10 mouse cellular contexts compared by ENCODE assay signal in the genomic region with DNA sequence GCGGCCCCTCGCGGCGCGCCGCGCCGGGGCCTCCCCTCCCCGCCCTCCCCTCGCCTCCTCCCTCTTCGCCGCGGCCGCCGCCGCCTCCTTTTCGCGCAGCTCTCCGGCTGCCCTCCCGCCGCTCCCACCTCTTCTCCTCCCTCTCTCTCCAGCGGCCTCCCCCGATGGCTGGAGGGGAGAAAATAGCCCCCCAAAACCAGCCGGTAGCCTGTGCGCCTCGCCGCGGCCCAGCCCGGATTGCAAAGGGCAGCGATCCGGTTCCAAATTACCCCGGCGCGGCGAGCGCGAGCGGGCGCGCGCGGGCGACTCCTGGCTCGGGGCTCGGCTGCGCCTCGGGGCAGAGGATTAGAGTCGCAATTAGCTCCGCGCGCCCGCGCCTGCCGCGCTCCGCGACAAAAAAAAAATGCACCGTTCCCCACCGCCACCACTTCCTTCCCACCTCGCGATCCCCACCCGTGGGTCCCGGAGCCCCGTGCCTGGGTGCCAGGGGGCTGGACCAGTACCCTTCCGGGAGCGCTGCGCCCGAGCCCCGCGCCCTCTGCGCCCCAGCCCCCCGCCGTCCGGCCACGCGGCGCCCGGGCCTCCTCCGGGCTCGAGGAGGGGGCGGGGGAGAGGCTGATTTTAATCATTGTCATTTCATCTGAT. TPM values are rescaled to one million over a fixed set of nuclear protein-coding genes. Genes with fewer than 3 reads are reported as not detected.
DNase-seq lines count a peak whose midpoint lies in the region; ATAC-seq and TF ChIP-seq lines count a peak whose summit lies in the region.
"Had no signal": no experiment of that assay in that cellular context is flagged by ENCODE, and none has a peak within 500 bp of the region (broad histone marks: within the 10 kb centered on the region; RNA-seq: fewer than 3 reads in every experiment).

No protein-coding gene starts in this region.

- H3K27ac ChIP-seq in hindbrain, postnatal 0 days: peak overlapping the region; percentile 98
- H3K27ac ChIP-seq in limb, embryonic 14.5 days (replicated peaks; ENCODE audit: low read depth, low read length): peak overlapping the region; percentile 99
- H3K27ac ChIP-seq: macrophage had no signal

- WGBS in hindbrain, postnatal 0 days: 0% methylated on average over 34 of the region's 81 CpGs
- 2% methylated on average over 20 of the region's 81 CpGs for WGBS in limb, embryonic 14.5 days

- no peak for TF ChIP-seq CTCF in hindbrain, postnatal 0 days (IDR thresholded peaks at IDR 0.05; ENCODE audit: low read depth)

- TF ChIP-seq POLR2A in limb, embryonic 14.5 days (IDR thresholded peaks at IDR 0.05; ENCODE audit: borderline replicate concordance, extremely low read depth, insufficient read depth, insufficient read length): peak; percentile 16; the same call in 1 of the 2 replicates

- no peaks in the 10 kb centered on the region for H3K36me3 ChIP-seq in hindbrain, postnatal 0 days (ENCODE audit: insufficient read depth, low read length)
- peaks cover 16% of the 10 kb centered on the region for H3K36me3 ChIP-seq in limb, embryonic 14.5 days (ENCODE audit: control insufficient read depth, insufficient read depth, low read length)
- H3K36me3 ChIP-seq: G1E had no signal

- no peaks in the 10 kb centered on the region for H3K4me1 ChIP-seq in hindbrain, postnatal 0 days (ENCODE audit: insufficient read depth, low read length)
- H3K4me1 ChIP-seq in limb, embryonic 14.5 days (ENCODE audit: control insufficient read depth, insufficient read depth, low read length): peaks cover 13% of the 10 kb centered on the region

- peak; percentile 49 for ATAC-seq in hindbrain, postnatal 0 days
- peak; percentile 24 for ATAC-seq in limb, embryonic 14.5 days (ENCODE audit: low FRiP score, low read depth)

- H3K27me3 ChIP-seq in hindbrain, postnatal 0 days (ENCODE audit: insufficient read depth, low read length): no peaks in the 10 kb centered on the region
- no peaks in the 10 kb centered on the region for H3K27me3 ChIP-seq in limb, embryonic 14.5 days (ENCODE audit: control insufficient read depth, insufficient read depth, low read length)

- peak overlapping the region; percentile 83 for H3K4me3 ChIP-seq in hindbrain, postnatal 0 days (ENCODE audit: low read length)
- peak overlapping the region; percentile 81 for H3K4me3 ChIP-seq in limb, embryonic 14.5 days (replicated peaks; ENCODE audit: low read length)

- H3K9me3 ChIP-seq in hindbrain, postnatal 0 days (ENCODE audit: low read length): no peaks in the 10 kb centered on the region
- H3K9me3 ChIP-seq in limb, embryonic 14.5 days (ENCODE audit: control insufficient read depth, low read length): no peaks in the 10 kb centered on the region

- H3K9ac ChIP-seq in hindbrain, postnatal 0 days (replicated peaks; ENCODE audit: low read length): peak overlapping the region; percentile 94
- peak overlapping the region; percentile 96 for H3K9ac ChIP-seq in limb, embryonic 14.5 days (ENCODE audit: low read depth, low read length, severe bottlenecking)

- peak overlapping the region; percentile 74 for H3K4me2 ChIP-seq in hindbrain, postnatal 0 days (ENCODE audit: low read depth, low read length)
- H3K4me2 ChIP-seq in limb, embryonic 14.5 days (replicated peaks; ENCODE audit: low read depth, low read length, severe bottlenecking): peak overlapping the region; percentile 87

- peak; percentile 38 for DNase-seq in layer of hippocampus, adult 11-12 months (ENCODE audit: low spot score)
- DNase-seq in layer of hippocampus, adult 8-10 months (ENCODE audit: low spot score in 2 of 2): no peak
- peak; percentile 58 to 79 for DNase-seq in cerebellum, adult 18-20 months
- peak; percentile 56 to 66 for DNase-seq in frontal cortex, postnatal 36 days (ENCODE audit: low spot score in 2 of 2)
- DNase-seq in hindbrain, postnatal 0 days (ENCODE audit: low spot score): peak; percentile 88
- peak; percentile 56 for DNase-seq in limb, embryonic 14.5 days (ENCODE audit: low spot score)
- DNase-seq in neural tube, embryonic 10.5 days (ENCODE audit: extremely low spot score, low spot score): peak; percentile 82
- peak; percentile 45 to 49 for DNase-seq in urinary bladder, postnatal 36 days (ENCODE audit: low spot score in 2 of 2)

RNA-seq across cellular contexts. Expression of a gene that starts 2.0 kb away (rescaled TPM):
- total RNA-seq in layer of hippocampus, adult 8-10 months (2022): 10 to 100 TPM; 11.7 to 14.9 (median 12.8) TPM
- total RNA-seq in hindbrain, postnatal 0 days (2014; rRNA removed): 58.7 and 59.7 TPM in 2 replicates
- polyA plus RNA-seq in hindbrain, postnatal 0 days (2015; fragmentation: Nextera tagmentation; extraction: Ambion mirVana): 12.6 and 13.2 TPM in 2 replicates
- polyA plus RNA-seq in limb, embryonic 14.5 days (2012; rRNA removed): 77.1 and 97.5 TPM in 2 replicates
- polyA plus RNA-seq in limb, embryonic 14.5 days (2014; fragmentation: Nextera tagmentation; extraction: Ambion mirVana): 18.7 and 20.7 TPM in 2 replicates
- polyA plus RNA-seq: G1E, macrophage had no signal

Comparison
In these comparisons a context has a peak if more than half of its experiments do, and no peak if none do; other contexts are left out.
1. DNase-seq: peak in layer of hippocampus, adult 11-12 months (single experiment), cerebellum, adult 18-20 months (2 of 2), frontal cortex, postnatal 36 days (2 of 2), hindbrain, postnatal 0 days (single experiment), limb, embryonic 14.5 days (single experiment), neural tube, embryonic 10.5 days (single experiment) and urinary bladder, postnatal 36 days (2 of 2); none in layer of hippocampus, adult 8-10 months (0 of 2).